Mouse (Mus musculus): ENCODE results near the gene Rhcg.

Gene Rhcg

DNA sequence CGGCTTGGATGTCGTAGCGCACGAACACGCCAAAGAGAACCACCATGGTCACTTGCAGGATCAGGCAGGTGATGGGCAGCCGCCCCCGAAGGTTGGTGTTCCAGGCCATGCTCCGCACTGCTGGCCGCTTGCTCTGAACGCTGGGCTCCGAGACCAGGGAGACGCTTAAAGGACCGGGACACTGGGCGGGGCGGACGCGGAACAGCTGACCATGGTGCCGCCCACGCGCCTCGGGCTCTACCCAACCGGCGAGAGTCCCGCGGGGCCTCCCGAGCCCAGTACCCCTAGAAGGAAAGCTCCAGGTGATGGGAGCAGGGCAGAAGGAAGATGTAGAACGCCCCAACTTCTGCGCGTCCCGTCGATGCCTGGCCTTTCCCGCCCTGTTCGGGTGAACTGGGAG is at the start of gene Rhcg:
Rhcg (minus strand) TSS at position 240 of the 400 bp plus-strand sequence.
- DNase-seq, result peak; percentile 37

DNA sequence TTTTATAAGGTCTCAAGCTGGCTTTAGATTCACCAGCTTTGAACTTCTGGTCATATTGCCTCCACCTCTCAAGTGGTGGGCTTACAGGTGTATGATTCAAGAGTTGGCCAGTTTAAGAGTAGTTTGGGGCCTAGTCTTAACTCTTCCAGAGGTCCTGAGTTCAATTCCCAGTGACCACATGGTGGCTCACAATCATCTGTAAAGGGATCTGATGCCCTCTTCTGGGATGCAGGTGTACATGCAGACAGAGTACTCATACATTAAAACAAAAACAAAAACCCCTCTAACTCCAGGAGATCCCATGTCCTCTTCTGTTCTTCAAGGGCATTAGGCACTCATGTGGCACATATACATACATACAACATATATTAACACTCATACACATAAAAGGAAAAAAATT is 49.2 kb upstream of the Rhcg start:
- DNase-seq, result no peak

GRCm38 (mm10) chr7:79661253-79661890 is 43.9 kb upstream of the Rhcg start:
- DNase-seq, result no peak

DNA sequence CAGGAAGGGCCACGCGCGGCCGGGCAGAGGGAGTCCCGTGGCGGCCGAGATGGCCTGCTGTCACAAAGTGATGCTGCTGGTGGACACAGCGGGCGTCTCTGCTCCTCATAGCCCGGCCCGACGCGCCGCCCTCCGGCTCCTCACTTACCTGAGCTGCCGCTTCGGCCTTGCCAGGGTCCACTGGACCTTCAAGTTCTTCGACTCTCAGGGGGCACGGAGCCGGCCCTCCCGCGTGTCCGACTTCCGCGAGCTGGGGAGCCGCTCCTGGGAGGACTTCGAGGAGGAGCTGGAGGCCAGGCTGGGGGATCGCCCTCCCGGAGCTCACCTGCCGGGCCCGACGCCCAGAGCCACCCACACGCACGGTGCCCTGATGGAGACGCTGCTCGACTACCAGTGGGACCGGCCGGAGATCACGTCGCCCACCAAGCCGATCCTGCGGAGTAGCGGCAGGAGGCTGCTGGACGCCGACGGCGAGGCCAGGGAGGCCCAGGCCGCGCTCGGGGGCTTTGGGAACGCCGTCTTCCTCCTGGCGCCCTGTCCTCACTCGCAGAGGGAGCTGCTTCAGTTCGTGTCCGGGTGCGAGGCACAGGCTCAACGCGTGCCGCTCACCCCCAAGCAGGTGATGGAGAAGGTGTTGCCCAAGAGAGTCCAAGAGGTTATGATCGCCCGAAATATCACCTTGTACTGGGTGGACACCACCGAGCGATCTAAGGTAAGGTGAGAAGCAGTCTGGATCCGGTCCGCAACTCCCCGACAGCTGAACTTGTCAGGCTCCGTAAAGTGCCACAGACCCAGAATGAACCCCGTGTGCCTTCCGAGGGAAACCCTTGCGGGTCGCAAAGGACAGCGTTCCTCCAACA is 43.1 kb upstream of the Rhcg start:
- no peak for DNase-seq

DNA sequence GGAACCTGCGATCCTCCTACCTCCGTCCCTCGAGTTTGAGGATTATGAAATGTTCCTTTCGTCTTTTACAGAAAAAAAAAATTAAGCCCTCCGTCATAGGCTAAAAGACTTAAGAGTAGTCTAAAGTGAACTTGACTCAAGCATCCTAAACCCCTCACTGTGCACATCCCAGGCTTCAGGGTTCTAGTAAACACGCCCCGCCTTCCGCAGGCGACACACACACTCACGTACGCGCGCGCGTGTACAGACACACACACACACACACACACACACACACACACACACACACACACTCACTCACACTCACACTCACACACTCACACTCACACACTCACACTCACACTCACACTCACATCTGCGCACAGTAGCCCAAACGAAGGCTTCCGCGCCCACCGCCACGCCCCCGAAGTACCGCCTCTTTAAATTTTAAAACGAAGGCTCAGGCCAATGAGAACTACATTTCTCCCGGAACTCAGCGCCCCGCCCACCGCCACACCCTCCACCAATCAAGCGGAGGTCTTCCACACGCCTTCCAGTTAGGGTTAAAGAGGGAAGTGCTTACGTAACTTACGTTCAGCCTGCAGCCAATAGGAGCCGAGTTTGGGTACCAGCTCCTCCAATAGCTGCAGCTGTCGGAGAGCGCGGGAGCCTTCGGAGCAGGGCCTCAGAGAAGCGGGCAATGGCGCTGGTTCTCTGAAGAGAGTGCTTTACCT is 42.3 kb upstream of the Rhcg start, which contains the start of gene Ticrr:
Ticrr (plus strand) TSS at position 619 of the 713 bp plus-strand sequence.
- peak; percentile 99 for DNase-seq

DNA sequence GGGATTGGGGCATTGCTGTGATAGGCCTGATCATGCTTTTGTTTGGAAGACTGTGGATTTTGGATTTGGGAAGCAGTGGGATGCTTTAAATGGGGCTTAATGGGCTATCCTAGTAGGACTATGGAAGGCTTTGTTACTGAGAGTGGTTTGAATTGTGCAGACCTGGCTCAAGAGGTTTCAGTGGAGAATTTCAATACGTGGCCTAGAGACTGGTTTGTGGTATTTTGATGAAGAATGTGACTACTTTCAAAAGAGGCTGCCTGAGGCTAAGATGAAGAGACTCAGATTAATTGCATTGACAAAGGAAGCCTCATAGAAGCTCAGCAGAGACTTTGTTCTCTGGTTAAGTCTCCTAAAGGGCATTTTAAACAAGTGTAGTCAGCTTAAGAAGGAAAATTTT is 37.1 kb upstream of the Rhcg start:
- no peak for DNase-seq

DNA sequence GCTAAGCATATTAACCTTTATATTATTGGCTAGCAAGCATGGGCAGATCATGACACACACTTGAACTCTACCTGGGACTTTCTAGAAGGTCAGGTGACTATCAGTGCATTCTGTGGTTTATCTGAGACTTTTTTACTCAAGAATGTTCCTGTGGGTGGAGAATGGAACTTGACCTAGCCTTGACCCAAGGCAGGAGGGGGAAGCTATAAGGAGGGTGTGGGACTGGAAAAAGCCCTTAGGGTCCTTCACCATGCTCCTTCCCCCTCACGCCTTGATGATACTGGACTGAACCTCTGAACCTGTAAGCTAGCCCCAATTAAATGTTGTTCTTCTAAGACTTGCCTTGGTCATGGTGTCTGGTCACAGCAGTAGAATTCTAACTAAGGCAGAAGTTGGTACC is 36.7 kb upstream of the Rhcg start:
- no peak for DNase-seq

DNA sequence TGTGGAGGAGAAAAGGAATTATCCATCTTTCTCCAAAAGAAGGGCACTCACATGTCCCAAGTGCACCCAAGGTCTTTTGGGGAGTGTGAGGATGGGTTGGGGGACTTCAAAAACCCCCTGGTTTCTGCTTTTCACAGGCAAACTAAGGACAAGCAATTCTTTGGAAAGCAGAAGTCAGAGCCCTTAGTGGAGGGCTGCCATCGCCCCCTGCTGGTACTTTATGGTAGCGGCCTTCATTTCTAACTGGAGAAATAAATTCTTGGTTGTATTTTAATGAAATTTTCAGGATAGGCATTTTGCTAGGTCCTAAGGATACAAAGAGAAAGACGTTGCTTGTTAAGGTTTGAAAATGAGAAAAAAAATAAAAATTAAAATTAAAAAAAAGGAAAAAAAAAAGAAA is 31.5 kb upstream of the Rhcg start:
- DNase-seq, result peak; percentile 58

GRCm38 (mm10) chr7:79647233-79647632 is 29.8 kb upstream of the Rhcg start:
- no peak for DNase-seq

DNA sequence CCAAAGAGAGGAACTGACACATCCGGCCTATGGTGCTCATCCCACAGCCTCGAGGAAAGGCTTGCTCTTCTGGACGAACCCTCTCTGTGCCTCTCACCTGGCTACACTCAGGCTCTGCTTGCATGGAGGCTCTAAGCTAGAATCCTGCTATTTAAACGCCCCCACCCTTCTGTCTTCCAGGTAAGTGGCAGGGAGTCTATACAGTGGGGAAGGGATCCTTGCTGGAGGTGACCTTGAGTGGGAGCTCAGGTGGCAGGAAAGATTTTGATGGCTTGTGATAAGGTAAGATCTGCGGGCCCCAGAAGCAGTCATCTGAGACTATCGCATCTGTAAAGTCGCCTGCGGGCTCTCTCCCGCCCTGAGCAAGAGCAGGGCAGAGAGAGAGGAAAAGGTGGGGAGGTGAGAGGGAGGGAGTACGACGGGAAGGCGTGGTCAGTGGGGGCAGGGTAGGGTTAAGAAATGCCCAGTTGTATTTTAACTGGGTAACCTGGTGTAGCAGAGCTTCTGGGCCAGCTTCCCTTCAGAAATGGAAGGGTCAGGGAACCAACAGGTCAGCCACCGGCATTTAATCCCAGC is 14.4 kb upstream of the Rhcg start:
- DNase-seq, result no peak

DNA sequence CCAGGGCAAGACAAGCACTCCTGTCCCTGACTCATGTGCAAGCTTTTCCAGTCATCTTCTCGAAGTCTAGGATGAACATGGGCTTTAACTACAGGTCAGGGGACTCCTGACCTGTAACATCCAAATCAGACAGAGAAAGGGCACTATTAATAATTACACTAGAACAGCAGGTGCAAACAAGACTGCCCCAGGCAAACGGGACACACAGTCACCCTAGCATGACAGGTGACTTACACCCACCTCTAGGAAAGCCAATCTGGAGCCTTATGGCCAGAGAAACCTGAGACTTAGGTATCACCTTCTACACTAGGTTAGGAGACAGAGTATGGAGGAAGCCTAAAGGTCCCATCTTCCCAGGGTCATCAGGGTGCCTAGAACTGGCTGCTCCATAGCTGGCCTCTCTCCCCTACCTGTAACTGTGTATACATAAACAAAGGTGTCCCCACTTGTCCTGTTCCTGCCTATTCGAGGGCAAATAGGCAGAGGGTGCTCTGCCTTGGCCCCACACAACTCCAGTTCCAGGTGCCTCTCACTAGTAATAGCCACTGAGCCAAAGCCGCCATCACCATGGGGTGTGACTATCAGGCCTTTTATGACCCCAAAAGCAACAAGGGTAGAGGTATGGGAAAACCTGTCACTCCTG is 10.9 kb upstream of the Rhcg start:
- DNase-seq, result no peak

- no peak for DNase-seq
Observed at GRCm38 (mm10) chr7:79626170-79626569, 8.7 kb upstream of the Rhcg start.

DNA sequence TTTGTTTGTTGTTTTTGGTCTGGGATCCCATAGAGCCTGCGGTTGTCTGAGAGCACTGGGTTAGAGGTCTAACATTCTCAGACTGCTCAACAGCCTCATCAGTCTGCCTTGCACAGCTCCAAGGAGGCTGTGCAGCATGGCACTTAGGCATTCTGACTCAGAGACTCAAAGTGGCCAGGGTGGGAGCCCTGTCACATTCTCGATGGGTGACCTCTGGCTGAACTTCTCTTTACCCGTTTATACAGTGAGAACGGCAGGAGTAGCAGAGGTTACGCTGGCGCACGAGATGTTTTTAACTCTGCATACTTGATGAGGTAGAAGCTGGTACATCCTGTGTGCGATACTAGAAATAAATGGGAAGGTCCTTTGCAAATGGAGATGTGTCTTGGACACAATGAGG is 5.6 kb upstream of the Rhcg start:
- no peak for DNase-seq

- DNase-seq, result no peak
Observed at GRCm38 (mm10) chr7:79619493-79619892, 2.0 kb upstream of the Rhcg start.

DNA sequence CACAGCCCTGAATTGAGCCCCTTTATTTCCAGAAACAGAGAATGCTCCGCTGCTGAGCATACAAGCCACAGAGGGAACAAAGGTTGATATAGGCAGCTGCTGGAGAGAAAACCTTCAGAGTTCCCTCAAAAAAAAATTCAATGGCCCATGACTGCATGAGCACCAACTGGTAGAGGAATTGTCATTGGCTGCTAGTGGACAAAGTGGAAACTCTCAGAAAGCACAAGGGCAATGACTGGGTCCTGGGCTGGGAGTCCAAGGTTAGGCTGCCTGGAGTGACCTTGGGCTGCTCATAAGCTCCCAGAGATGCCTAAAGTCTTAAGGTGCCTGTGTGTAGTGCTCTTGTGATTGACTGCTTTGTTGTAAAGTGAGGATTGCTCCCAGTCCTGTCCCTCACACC is 1.5 kb downstream of the Rhcg start:
- DNase-seq, result no peak

DNA sequence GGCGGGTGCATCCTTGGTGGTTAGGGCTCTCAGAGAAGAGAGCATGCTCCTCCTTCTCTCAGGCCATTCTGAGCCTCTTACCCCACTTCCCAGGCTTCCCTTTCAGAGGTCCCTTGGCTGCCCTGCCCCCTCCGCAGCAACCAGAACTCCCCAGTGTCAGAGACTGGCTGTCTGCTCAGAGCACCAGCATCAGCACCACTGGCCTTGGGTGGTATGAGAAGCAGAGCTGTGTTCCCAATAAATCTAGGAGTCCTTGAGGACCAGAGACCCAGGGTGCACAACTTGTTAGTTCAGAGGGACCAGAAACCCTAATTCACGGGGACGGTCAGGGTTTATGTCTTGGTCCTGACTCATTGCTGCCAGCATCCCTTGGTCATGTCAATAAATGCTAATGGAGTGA is 2.4 kb downstream of the Rhcg start:
- DNase-seq, result no peak

GRCm38 (mm10) chr7:79613314-79613713 is 4.1 kb downstream of the Rhcg start:
- DNase-seq, result no peak

DNA sequence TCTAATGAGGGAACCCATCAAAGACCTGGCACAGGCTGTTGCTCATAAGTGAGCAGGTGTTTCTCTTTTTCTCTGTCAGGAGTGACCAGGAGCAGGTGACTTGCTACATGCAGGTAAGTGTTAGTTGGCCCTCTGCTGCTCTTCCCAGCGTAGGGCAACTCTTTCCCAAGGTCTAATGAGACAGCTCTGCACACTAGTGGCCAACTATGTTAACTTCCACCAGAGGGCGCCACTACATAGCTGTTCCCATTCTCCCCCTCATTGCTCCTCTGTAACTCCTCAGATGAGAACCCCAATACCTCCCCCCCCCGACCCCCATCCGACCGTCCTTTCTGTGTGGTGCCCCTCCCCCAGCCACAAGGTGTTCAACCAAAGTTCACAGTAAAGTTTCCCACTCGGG is 4.7 kb downstream of the Rhcg start:
- peak; percentile 84 for DNase-seq

DNA sequence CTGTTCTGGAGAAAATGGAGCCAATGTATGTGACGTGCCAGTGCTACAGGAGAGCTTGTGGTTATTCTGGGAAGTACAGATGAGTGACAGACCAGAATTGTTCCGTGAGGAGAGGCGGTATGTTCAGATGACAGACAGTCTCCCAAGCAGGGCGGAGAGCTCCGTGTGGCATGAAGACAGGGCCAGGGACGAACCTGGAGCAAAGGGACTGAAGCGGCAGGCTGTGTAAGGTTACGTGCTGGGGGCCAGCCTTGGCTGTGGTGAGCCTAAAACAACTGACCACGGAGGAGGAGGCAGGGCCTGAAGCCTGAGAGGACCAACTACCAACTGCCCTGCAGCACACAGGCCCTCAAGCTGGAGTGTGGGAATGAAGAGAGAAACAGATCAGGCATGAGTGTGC is 5.6 kb downstream of the Rhcg start:
- no peak for DNase-seq

DNA sequence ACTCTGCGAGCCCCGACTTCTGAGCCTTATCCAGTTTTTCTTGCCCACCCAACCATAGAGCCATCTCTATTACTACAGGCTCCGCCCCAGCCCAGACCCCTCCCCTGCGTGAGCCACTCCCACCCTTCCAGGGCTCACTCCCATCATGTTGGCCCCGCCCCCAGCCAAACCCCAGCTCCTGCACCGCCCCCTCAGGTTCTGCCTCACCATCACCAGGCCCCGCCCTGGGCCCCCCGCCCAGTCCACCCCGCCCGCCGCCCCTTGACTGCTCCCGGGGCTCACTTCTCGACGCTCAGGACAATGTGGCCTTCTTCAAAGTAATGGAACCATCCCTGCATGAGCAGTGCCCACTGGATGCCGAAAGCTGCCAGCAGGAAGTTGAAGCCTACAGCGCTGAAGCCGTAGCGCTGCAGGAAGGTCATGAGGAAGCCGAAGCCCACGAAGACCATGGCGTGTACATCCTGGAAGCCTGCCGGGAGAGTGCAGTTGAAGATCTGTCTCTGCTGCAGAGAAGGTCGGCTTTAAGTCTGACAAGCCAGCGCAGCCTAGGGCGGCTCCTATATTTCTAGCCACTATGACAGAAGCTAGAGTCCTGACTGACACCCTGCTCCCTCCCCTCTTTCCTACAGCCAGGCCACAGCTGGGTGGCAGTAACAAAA is 10.1 kb downstream of the Rhcg start:
- DNase-seq, result peak; percentile 87

- DNase-seq, result no peak
Observed at GRCm38 (mm10) chr7:79606766-79607165, 10.7 kb downstream of the Rhcg start.

DNA sequence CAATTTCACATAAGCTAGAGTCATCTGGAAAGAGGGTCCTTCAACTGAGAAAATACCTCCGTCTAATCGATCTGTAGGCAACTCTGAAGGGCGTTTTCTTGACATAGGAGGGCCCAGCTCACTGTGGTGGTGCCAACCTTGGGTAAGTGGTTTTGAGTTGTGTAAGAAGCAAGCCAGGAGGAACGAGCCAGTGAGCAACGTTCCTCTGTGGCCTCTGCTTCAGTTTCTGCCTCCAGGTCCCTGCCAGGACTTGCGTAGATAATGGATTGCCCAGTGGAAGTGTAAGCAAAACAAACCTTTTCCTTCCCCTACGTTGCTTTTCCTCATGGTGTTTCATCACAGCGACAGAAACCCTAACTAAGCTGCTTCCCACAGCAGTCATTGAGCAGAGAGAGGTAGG is 15.5 kb downstream of the Rhcg start:
- DNase-seq, result no peak
